Mouse (Mus musculus) activated CD4-positive, CD25-positive, alpha-beta regulatory T cell, adult 4 months (primary cell): ENCODE measurements around the gene Entpd1. TPM values are rescaled to one million over a fixed set of nuclear protein-coding genes. Genes with fewer than 3 reads are reported as not detected.

ENCODE experiments used
- ATAC-seq: one replicate; pipeline ENCODE4 v1.8.0; 2017
- polyA plus RNA-seq, 2 experiments: library from polyadenylated mRNA; unstranded; fragments of 100-300 nt; shearing (Covaris generic); gene quantifications; one replicate each; pipeline ENCODE4 v1.2.1; 2017

Entpd1 gene
- polyA plus RNA-seq, 2 experiments from 2014 or later: 37.7 to 51.7 TPM

GRCm38 (mm10) chr19:40675329-40675728, 63.2 kb downstream of the Entpd1 start:
- ATAC-seq: no peak

GRCm38 (mm10) chr19:40678087-40678486, 65.9 kb downstream of the Entpd1 start:
- ATAC-seq: no peak

- peak; percentile 37 for ATAC-seq
These were observed 66.6 kb downstream of the Entpd1 start for GRCm38 (mm10) chr19:40678532-40679307.

GRCm38 (mm10) chr19:40679632-40680031, 67.5 kb downstream of the Entpd1 start:
- peak; percentile 85 for ATAC-seq

GRCm38 (mm10) chr19:40684124-40684523, 72.0 kb downstream of the Entpd1 start:
- ATAC-seq: peak; percentile 47

- no peak for ATAC-seq
These were observed 72.4 kb downstream of the Entpd1 start for GRCm38 (mm10) chr19:40684566-40684965.

GRCm38 (mm10) chr19:40687291-40687927, 75.2 kb downstream of the Entpd1 start:
- ATAC-seq: peak; percentile 37

GRCm38 (mm10) chr19:40693201-40693600, 81.0 kb downstream of the Entpd1 start:
- no peak for ATAC-seq

- no peak for ATAC-seq
These were observed 84.0 kb downstream of the Entpd1 start for GRCm38 (mm10) chr19:40696116-40696515.

- ATAC-seq: no peak
These were observed 86.1 kb downstream of the Entpd1 start for GRCm38 (mm10) chr19:40698103-40698853.

GRCm38 (mm10) chr19:40699816-40700215, 87.7 kb downstream of the Entpd1 start:
- ATAC-seq: no peak

- no peak for ATAC-seq
These were observed 90.2 kb downstream of the Entpd1 start for GRCm38 (mm10) chr19:40702406-40702805.

- no peak for ATAC-seq
These were observed 100.9 kb downstream of the Entpd1 start for GRCm38 (mm10) chr19:40712889-40713628.

GRCm38 (mm10) chr19:40714700-40715099, 102.5 kb downstream of the Entpd1 start:
- ATAC-seq: no peak

GRCm38 (mm10) chr19:40716981-40717380, 104.8 kb downstream of the Entpd1 start:
- ATAC-seq: no peak

GRCm38 (mm10) chr19:40719439-40720105, 107.4 kb downstream of the Entpd1 start:
- ATAC-seq: no peak

GRCm38 (mm10) chr19:40720381-40720780, 108.2 kb downstream of the Entpd1 start:
- ATAC-seq: no peak

GRCm38 (mm10) chr19:40722137-40723038, 110.2 kb downstream of the Entpd1 start:
- peak; percentile 76 for ATAC-seq

- no peak for ATAC-seq
These were observed 111.3 kb downstream of the Entpd1 start for GRCm38 (mm10) chr19:40723516-40723915.

GRCm38 (mm10) chr19:40726148-40726547, 114.0 kb downstream of the Entpd1 start:
- no peak for ATAC-seq

- ATAC-seq: no peak
These were observed 114.4 kb downstream of the Entpd1 start for GRCm38 (mm10) chr19:40726614-40727013.
